Mouse (Mus musculus): Measurements from ENCODE around the gene Fbxl14. TPM values are rescaled to one million over a fixed set of nuclear protein-coding genes. Genes with fewer than 3 reads are reported as not detected.
"Not testable (repeated sequence)": the region's sequence is repeated elsewhere in the genome, so short reads cannot be mapped to it uniquely, and the experiment has no call there.

Gene Fbxl14
- polyA plus RNA-seq, 1 experiment from 2014 or later = 4.3 TPM

DNA sequence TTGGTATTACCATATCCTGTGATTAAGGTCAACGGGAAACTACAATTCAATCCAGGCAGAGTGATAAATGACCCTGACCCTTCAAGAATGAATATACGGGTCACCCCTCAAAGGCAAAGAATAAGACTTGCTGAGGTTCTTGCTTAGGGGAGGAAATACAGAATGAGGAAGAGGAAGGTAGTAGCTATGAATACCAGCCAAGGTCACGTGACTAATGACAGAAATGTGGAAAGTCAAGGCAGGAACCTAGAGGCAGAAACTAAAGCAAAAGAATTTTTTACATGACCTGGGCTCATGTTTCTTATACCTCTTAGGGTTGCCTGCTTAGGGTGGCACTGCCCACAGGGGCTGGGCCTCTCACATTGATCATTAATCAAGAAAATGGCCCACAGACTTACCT lies 6.8 kb upstream of the Fbxl14 start:
- Histone ChIP-seq H3K27me3 (no peaks in the 10 kb centered on the region), H3K4me3 (replicated peaks) (no peak overlapping the region), H3K9me3 (replicated peaks) (no peaks in the 10 kb centered on the region), H3K36me3 (no peaks in the 10 kb centered on the region), H3K4me1 (peaks cover 4% of the 10 kb centered on the region), H3K27ac (replicated peaks) (no peak overlapping the region), H3K9ac (no peak overlapping the region), H3K4me2 (replicated peaks) (no peak overlapping the region)
- ATAC-seq (ENCODE audit: insufficient number of reproducible peaks, low FRiP score, low TSS enrichment, low read depth) = no peak
- WGBS = 85% methylated on average over 3 of the region's 3 CpGs

DNA sequence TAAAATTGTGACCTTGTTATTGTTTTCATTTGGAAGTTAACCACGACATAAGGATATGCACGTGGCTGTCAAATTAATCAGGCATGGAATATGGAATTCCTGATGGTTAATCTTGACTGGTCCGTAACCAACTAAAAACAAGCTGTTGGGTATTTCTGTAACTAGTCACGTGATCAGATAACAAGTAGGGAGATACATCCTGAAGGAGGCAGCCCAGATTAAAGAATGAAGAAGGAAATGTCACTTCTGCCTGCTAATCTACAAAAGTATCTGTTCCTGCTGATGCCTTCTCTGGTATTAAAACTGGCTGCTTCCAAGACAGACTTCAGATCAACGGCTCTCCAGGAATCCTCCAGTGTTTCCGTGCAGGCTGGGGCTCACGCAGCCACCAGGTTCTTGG lies 6.0 kb upstream of the Fbxl14 start:
- Histone ChIP-seq H3K9me3 (replicated peaks) (no peaks in the 10 kb centered on the region), H3K9ac (no peak overlapping the region), H3K4me2 (replicated peaks) (no peak overlapping the region), H3K4me1 (peaks cover 11% of the 10 kb centered on the region), H3K27me3 (no peaks in the 10 kb centered on the region), H3K4me3 (replicated peaks) (no peak overlapping the region), H3K36me3 (no peaks in the 10 kb centered on the region), H3K27ac (replicated peaks) (no peak overlapping the region)
- no peak for ATAC-seq (ENCODE audit: insufficient number of reproducible peaks, low FRiP score, low TSS enrichment, low read depth)
- WGBS = 58% methylated on average over 7 of the region's 7 CpGs

DNA sequence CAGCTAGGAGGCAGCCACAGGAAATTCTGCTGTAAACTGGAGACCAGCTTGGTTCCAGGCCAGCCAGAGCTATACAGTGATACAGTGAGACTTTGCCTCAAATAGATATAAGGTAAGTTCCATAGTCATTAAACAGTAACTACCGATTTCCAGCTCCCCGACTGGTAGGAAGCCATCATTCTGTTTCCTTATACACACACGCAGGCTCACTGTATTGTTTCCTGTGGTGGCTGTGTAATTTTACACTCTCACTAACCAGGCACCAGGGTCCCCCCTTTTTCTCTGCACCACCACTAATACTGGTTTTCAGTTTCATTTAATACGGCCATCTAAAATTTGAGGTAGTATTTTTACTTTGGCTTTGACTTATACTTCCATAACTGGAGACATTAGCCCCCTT lies 5.5 kb upstream of the Fbxl14 start:
- no peak for ATAC-seq (ENCODE audit: insufficient number of reproducible peaks, low FRiP score, low TSS enrichment, low read depth)
- H3K4me1 ChIP-seq = peaks cover 14% of the 10 kb centered on the region
- H3K9ac ChIP-seq = no peak overlapping the region
- no peaks in the 10 kb centered on the region for H3K9me3 ChIP-seq (replicated peaks)
- WGBS = 71% methylated on average over 4 of the region's 4 CpGs
- no peaks in the 10 kb centered on the region for H3K36me3 ChIP-seq
- H3K4me3 ChIP-seq (replicated peaks) = no peak overlapping the region
- H3K27me3 ChIP-seq = no peaks in the 10 kb centered on the region
- no peak overlapping the region for H3K4me2 ChIP-seq (replicated peaks)
- H3K27ac ChIP-seq (replicated peaks) = no peak overlapping the region

DNA sequence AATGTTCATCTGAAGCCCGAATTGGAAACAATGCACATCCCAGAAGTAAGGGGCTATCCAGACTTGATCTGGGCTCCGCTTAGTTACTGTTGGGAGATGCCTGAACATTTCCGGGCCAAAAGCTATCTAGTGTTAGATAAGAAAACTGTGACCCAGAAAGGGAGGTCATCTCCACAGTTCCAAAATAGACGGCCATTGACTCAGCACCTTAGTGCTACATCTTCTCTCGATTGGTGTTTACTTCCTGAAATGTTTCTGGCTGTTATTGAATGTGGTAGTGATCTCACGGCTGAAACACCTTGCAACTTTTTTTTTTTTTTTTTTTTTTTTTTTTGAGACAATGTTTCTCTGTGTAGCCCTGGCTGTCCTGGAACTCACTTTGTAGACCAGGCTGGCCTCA lies 3.5 kb upstream of the Fbxl14 start:
- ATAC-seq (ENCODE audit: insufficient number of reproducible peaks, low FRiP score, low TSS enrichment, low read depth) = no peak
- Histone ChIP-seq H3K4me1 (peaks cover 24% of the 10 kb centered on the region), H3K36me3 (no peaks in the 10 kb centered on the region), H3K9me3 (replicated peaks) (no peaks in the 10 kb centered on the region), H3K9ac (no peak overlapping the region), H3K4me2 (replicated peaks) (no peak overlapping the region), H3K27me3 (no peaks in the 10 kb centered on the region), H3K4me3 (replicated peaks) (no peak overlapping the region), H3K27ac (replicated peaks) (no peak overlapping the region)
- WGBS = 91% methylated on average over 6 of the region's 6 CpGs

DNA sequence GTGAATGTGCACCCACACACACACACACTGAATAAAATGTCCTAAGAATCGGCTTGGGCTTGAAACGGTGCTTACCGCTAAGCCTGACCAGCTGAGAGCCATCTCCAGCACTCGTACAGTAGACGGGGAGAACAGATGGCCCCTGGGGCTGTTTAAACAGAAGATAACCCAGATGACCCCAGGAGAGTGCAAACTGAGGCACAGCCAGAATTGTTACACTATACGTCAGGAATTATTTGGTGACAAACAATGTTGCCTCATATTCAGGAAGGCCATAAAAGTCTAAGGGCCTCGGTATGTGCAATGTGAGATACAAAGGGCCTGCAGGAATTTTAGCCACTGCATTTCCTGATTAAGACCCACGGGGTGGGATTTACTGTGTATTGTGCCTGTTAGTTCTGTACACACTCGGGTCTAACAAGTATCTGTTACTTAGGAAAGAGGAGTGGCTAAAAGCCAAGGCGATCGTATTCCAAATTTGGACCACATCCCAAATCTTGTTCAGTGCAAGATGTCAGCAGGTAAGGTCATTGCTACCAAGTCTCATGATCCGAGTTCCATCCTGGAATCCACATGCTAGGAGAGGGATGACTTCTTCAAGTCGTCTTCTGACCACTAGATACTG lies 1.7 kb upstream of the Fbxl14 start:
- ATAC-seq (ENCODE audit: insufficient number of reproducible peaks, low FRiP score, low TSS enrichment, low read depth) = no peak
- no peaks in the 10 kb centered on the region for H3K9me3 ChIP-seq (replicated peaks)
- peak overlapping the region; percentile 71; the same call in 1 of the 2 replicates for H3K4me2 ChIP-seq (replicated peaks)
- H3K27me3 ChIP-seq = no peaks in the 10 kb centered on the region
- no peaks in the 10 kb centered on the region for H3K36me3 ChIP-seq
- 34% methylated on average over 13 of the region's 13 CpGs for WGBS
- H3K4me3 ChIP-seq (replicated peaks) = no peak overlapping the region
- 0 out of 2 replicates have a peak overlapping the region, but pooled peaks have one; percentile 15 for H3K9ac ChIP-seq
- peaks cover 32% of the 10 kb centered on the region for H3K4me1 ChIP-seq
- H3K27ac ChIP-seq (replicated peaks) = peak overlapping the region; percentile 99

DNA sequence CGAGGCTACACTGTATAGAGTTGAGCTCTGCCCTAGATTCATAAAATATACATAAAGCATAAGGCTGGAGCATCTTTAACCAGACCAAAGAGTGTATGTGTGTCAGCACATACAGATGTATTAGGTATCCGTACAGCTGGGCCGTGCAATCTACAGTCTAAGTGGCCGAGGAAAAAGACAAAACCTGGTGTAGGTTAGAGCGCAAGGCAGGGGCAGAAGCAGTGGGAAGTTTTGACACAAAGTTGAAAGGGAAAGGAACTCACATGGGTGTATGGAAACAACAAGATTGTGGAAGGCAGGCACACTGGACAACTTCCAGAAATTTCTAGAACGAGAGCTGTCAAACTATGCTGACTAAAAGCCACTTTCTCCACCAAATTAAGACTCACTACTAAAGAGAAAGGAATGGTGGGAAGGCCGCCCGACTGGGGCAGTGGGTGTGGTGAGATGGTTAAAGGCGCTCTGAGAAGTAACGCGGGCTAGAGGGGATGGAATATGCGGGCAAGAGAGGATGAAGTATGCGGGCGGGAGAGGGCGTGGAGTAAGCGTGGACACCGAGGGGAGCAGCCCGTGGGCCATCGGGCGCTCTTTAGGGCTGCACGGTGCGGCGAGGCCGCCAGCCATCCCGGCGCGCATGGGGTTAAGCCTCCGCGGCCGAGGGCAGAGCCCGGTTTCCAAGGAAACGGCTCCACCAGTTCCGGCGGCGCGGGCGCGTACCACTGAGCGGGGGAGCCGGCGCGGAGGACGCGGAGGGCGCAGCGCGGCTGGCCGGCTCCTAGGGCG lies 717 bp upstream of the Fbxl14 start:
- Histone ChIP-seq H3K9ac (peak overlapping the region; percentile 94), H3K4me2 (replicated peaks) (peak overlapping the region; percentile 71), H3K9me3 (replicated peaks) (no peaks in the 10 kb centered on the region), H3K36me3 (no peaks in the 10 kb centered on the region; the same call in 1 of the 2 replicates), H3K27me3 (no peaks in the 10 kb centered on the region), H3K4me1 (peaks cover 42% of the 10 kb centered on the region), H3K27ac (replicated peaks) (peak overlapping the region; percentile 99), H3K4me3 (replicated peaks) (peak overlapping the region; percentile 79)
- ATAC-seq (ENCODE audit: insufficient number of reproducible peaks, low FRiP score, low TSS enrichment, low read depth) = peak; percentile 92
- under 1% methylated on average over 48 of the region's 49 CpGs for WGBS

DNA sequence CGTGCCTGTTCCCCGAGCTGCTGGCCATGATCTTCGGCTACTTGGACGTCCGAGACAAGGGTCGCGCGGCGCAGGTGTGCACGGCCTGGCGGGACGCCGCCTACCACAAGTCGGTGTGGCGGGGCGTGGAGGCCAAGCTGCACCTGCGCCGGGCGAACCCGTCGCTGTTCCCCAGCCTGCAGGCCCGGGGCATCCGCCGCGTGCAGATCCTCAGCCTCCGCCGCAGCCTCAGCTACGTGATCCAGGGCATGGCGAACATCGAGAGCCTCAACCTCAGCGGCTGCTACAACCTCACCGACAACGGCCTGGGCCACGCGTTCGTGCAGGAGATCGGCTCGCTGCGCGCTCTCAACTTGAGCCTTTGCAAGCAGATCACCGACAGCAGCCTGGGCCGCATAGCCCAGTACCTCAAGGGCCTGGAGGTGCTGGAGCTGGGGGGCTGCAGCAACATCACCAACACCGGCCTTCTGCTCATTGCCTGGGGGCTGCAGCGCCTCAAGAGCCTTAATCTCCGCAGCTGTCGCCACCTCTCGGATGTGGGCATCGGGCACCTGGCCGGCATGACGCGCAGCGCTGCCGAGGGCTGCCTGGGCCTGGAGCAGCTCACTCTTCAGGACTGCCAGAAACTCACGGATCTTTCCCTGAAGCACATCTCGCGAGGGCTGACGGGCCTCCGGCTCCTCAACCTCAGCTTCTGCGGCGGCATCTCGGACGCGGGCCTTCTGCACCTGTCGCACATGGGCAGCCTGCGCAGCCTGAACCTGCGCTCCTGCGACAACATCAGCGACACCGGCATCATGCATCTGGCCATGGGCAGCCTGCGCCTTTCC lies 623 bp downstream of the Fbxl14 start:
- WGBS = under 1% methylated on average over 70 of the region's 70 CpGs

DNA sequence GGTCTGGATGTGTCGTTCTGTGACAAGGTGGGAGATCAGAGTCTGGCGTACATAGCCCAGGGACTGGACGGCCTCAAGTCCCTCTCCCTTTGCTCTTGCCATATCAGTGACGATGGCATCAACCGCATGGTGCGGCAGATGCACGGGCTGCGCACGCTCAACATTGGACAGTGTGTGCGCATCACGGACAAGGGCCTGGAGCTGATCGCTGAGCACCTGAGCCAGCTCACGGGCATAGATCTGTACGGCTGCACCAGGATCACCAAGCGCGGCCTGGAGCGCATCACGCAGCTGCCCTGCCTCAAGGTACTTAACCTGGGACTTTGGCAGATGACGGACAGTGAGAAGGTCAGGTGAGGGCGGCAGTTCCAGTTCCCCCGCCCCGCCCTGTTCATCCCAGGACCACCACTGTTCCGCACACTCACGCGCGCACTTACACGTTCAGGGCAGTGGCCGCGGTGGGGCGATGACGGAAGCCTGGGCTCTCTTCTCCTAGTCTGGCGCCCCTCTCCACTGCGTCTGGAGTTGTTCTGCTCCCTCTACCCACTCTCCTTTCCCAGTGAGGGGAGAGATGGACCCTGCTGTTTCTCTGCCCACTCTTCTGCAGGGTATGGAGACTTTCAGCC lies 1.4 kb downstream of the Fbxl14 start:
- Histone ChIP-seq H3K36me3 (no peaks in the 10 kb centered on the region; the same call in 1 of the 2 replicates), H3K9me3 (replicated peaks) (no peaks in the 10 kb centered on the region), H3K27ac (replicated peaks) (no peak overlapping the region), H3K4me1 (peaks cover 46% of the 10 kb centered on the region), H3K9ac (peak overlapping the region; percentile 94), H3K4me3 (replicated peaks) (peak overlapping the region; percentile 79), H3K27me3 (no peaks in the 10 kb centered on the region), H3K4me2 (replicated peaks) (peak overlapping the region; percentile 97)
- WGBS = 1% methylated on average over 33 of the region's 33 CpGs
- ATAC-seq (ENCODE audit: insufficient number of reproducible peaks, low FRiP score, low TSS enrichment, low read depth) = no peak

More for the DNA sequence above, 623 bp downstream of the Fbxl14 start:
- no peaks in the 10 kb centered on the region; the same call in 1 of the 2 replicates for H3K36me3 ChIP-seq
- peaks cover 42% of the 10 kb centered on the region for H3K4me1 ChIP-seq
- peak overlapping the region; percentile 97 for H3K4me2 ChIP-seq (replicated peaks)
- peak overlapping the region; percentile 94 for H3K9ac ChIP-seq
- no peaks in the 10 kb centered on the region for H3K9me3 ChIP-seq (replicated peaks)
- H3K4me3 ChIP-seq (replicated peaks) = peak overlapping the region; percentile 79
- ATAC-seq (ENCODE audit: insufficient number of reproducible peaks, low FRiP score, low TSS enrichment, low read depth) = peak; percentile 4; the same call in 1 of the 2 replicates
- H3K27me3 ChIP-seq = no peaks in the 10 kb centered on the region
- H3K27ac ChIP-seq (replicated peaks) = peak overlapping the region; percentile 99

DNA sequence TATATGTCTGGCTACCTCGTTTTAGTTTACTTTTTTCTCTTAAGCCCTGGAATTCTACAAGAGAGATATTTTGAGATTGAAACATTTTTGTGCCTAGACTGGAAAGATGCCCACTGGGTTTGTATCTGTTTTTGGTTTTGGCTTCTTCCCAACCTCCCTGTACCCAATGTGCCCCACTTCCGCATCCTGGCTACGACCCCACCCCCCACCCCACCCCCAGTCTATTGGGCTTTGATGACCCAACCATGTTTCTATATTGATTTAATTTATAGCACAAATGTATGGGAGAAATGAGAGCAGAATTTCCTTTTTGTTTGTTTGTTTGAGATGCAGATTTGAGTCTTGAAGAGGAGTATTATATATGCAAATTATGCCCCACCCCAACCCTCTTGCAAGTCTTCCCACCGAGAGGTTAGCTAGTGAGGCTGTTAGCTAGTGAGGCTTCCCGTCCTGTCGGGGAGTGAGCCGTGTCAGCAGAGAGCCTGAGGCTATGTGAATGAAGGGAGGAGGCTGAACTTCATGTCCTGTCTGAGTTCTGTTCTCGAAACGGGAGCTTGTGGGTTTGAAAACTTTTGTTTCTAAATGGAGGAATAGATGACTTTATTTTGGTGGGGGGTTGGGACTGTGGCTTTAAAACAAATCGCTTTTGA lies 2.4 kb downstream of the Fbxl14 start:
- 6% methylated on average over 10 of the region's 10 CpGs for WGBS
- not testable (repeated sequence) for H3K36me3 ChIP-seq; ATAC-seq (ENCODE audit: insufficient number of reproducible peaks, low FRiP score, low TSS enrichment, low read depth)

DNA sequence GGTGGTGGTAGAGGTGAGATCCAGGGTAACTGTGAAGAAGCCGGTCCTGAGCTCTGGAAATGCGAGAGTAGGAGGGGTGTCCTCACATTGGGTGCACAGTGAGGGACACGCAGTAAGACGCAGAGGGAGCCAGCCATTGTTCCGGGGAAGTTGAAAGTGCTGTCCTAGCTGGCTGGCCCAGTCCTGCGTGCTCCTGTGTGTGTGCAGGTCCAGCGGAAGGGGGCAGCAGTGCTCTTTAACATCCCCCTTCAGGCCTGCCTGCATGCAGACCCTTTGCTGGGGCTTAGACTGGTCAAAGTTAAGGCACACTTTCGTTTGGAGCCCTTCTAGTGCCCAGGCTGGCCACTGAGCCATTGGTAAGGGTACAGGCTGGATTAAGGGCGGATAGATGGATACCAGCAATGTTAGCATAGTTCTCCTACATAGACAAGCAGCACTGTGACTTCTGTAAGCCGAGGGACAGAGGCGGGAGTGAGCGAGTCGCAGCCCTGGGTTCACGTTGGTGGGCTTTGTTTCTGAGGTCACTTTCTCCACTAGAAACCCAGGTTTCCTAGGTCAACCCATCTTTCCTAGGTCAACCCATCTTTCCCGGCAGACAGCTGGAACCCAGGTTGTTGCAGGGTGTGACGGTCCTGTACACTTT lies 3.6 kb downstream of the Fbxl14 start:
- Histone ChIP-seq H3K36me3 (no peaks in the 10 kb centered on the region; the same call in 1 of the 2 replicates), H3K27ac (replicated peaks) (no peak overlapping the region), H3K9ac (no peak overlapping the region), H3K4me1 (peaks cover 38% of the 10 kb centered on the region), H3K27me3 (no peaks in the 10 kb centered on the region), H3K4me3 (replicated peaks) (peak overlapping the region; percentile 15; the same call in 1 of the 2 replicates), H3K4me2 (replicated peaks) (peak overlapping the region; percentile 34), H3K9me3 (replicated peaks) (no peaks in the 10 kb centered on the region)
- no peak for ATAC-seq (ENCODE audit: insufficient number of reproducible peaks, low FRiP score, low TSS enrichment, low read depth)
- 46% methylated on average over 16 of the region's 16 CpGs for WGBS

More for the DNA sequence above, 2.4 kb downstream of the Fbxl14 start:
- Histone ChIP-seq H3K4me3 (replicated peaks) (peak overlapping the region; percentile 79), H3K4me2 (replicated peaks) (peak overlapping the region; percentile 97), H3K4me1 (peaks cover 46% of the 10 kb centered on the region)
- not testable (repeated sequence) for H3K9me3 ChIP-seq (replicated peaks); H3K27me3 ChIP-seq; H3K27ac ChIP-seq (replicated peaks); H3K9ac ChIP-seq

Data from embryonic facial prominence, embryonic 15.5 days (tissue).